Comparison of ENCODE assay signal across 8 mouse cellular contexts in genomic region chr9:122294242-122294881, GRCm38 (mm10). TPM values are rescaled to one million over a fixed set of nuclear protein-coding genes. Genes with fewer than 3 reads are reported as not detected.
A peak's percentile ranks its signal among the peaks of the same experiment; 100 is the strongest.
DNase-seq lines count a peak whose midpoint lies in the region; ATAC-seq lines count a peak whose summit lies in the region.

Gene Ano10, minus strand, starts transcription at chr9:122294423.

- H3K27me3 ChIP-seq in hindbrain, embryonic 12.5 days, result no peaks in the 10 kb centered on the region

- peaks cover 10% of the 10 kb centered on the region for H3K4me1 ChIP-seq in hindbrain, embryonic 12.5 days

- H3K9ac ChIP-seq in hindbrain, embryonic 12.5 days, result peak within 1 kb of the TSS; percentile 86

- H3K27ac ChIP-seq in hindbrain, embryonic 12.5 days, result peak within 1 kb of the TSS; percentile 85

- under 1% methylated on average over 50 of the region's 51 CpGs for WGBS in hindbrain, embryonic 12.5 days

- H3K9me3 ChIP-seq in hindbrain, embryonic 12.5 days (replicated peaks), result no peaks in the 10 kb centered on the region

- H3K36me3 ChIP-seq in hindbrain, embryonic 12.5 days, result no peaks in the 10 kb centered on the region

- peak; percentile 96 for ATAC-seq in hindbrain, embryonic 12.5 days (ENCODE audit: low FRiP score)

- peak within 1 kb of the TSS; percentile 78 for H3K4me3 ChIP-seq in hindbrain, embryonic 12.5 days

- peak within 1 kb of the TSS; percentile 66 for H3K4me2 ChIP-seq in hindbrain, embryonic 12.5 days (replicated peaks)

- peak; percentile 98 for DNase-seq in NIH3T3 (ENCODE audit: low read depth)
- peak; percentile 99 for DNase-seq in cerebellum, postnatal 10 days
- DNase-seq in frontal cortex, postnatal 10 days (ENCODE audit: low spot score in 2 of 2), result peak; percentile 95 to 97
- DNase-seq in layer of hippocampus, postnatal 14 days (ENCODE audit: low spot score in 2 of 2), result peak; percentile 90 to 97
- peak; percentile 98 for DNase-seq in lung, postnatal 14 days
- peak; percentile 88 for DNase-seq in retina, adult 2 months (ENCODE audit: low read depth, low spot score)
- peak; percentile 97 to 98 for DNase-seq in thymus, postnatal 36 days

RNA-seq across cellular contexts. Expression of gene Ano10, which starts in this region (rescaled TPM):
- polyA plus RNA-seq in hindbrain, embryonic 12.5 days (2016; fragmentation: Nextera tagmentation; extraction: Ambion mirVana), result 52.3 and 53.6 TPM in 2 replicates
- total RNA-seq in layer of hippocampus, postnatal 14 days (2021), result 10 to 100 TPM; 23.8 to 28.5 TPM

Comparison
In these comparisons a context has a peak if more than half of its experiments do, and no peak if none do; other contexts are left out.
1. Peak in every context shown above with its lines: DNase-seq, ATAC-seq, H3K4me3 ChIP-seq and H3K27ac ChIP-seq.